Mouse (Mus musculus): Measurements from ENCODE around the gene Sgsh. TPM values are rescaled to one million over a fixed set of nuclear protein-coding genes. Genes with fewer than 3 reads are reported as not detected.

Sgsh gene
- 7.0 and 7.8 TPM in 2 replicates for polyA plus RNA-seq (2015; fragmentation: Nextera tagmentation; extraction: Ambion mirVana)

GRCm38 (mm10) chr11:119355443-119356385 is at the start of gene Sgsh, which contains the start of gene Slc26a11:
Sgsh (minus strand) TSS chr11:119355536.
Slc26a11 (plus strand) TSS chr11:119355557.

GRCm38 (mm10) chr11:119392800-119393482 is 37.6 kb upstream of the Sgsh start, which contains the start of gene Rnf213:
Rnf213 (plus strand) TSS chr11:119393100.

GRCm38 (mm10) chr11:119307658-119307867 is 47.8 kb downstream of the Sgsh start, which contains the start of gene Card14:
Card14 (plus strand) TSS chr11:119307768.

GRCm38 (mm10) chr11:119299391-119300245 is 55.7 kb downstream of the Sgsh start, which contains the start of gene Eif4a3:
Eif4a3 (minus strand) TSS chr11:119300089.

MicroRNAs within 50 kb of the gene (microRNA counts, 519-probe panel; counts per million panel counts)
- microRNA mmu-miR-1932, result 88.3 counts per million

Other genes with a start within 250 kb of the Sgsh start
- 1.9 and 3.0 TPM in 2 replicates for gene Tbc1d16, start 127.0 kb downstream of the Sgsh start, polyA plus RNA-seq (2015; fragmentation: Nextera tagmentation; extraction: Ambion mirVana)
- gene Ccdc40, start 127.0 kb downstream of the Sgsh start, polyA plus RNA-seq (2015; fragmentation: Nextera tagmentation; extraction: Ambion mirVana), result 1.7 and 2.0 TPM in 2 replicates
- gene Gaa, start 87.6 kb downstream of the Sgsh start, polyA plus RNA-seq (2015; fragmentation: Nextera tagmentation; extraction: Ambion mirVana), result 17.7 and 23.8 TPM in 2 replicates
- gene Eif4a3, start 55.4 kb downstream of the Sgsh start, polyA plus RNA-seq (2015; fragmentation: Nextera tagmentation; extraction: Ambion mirVana), result 213 and 230 TPM in 2 replicates
- gene Card14, start 47.8 kb downstream of the Sgsh start, polyA plus RNA-seq (2015; fragmentation: Nextera tagmentation; extraction: Ambion mirVana), result not detected in 2 replicates
- gene Slc26a11, start within 50 bp of the Sgsh start, polyA plus RNA-seq (2015; fragmentation: Nextera tagmentation; extraction: Ambion mirVana), result 3.8 and 4.5 TPM in 2 replicates
- gene Rnf213, start 37.6 kb upstream of the Sgsh start, polyA plus RNA-seq (2015; fragmentation: Nextera tagmentation; extraction: Ambion mirVana), result 15.1 and 20.5 TPM in 2 replicates
- 8.5 and 8.7 TPM in 2 replicates for gene Endov, start 135.8 kb upstream of the Sgsh start, polyA plus RNA-seq (2015; fragmentation: Nextera tagmentation; extraction: Ambion mirVana)
- 0.05 TPM in 1 of 2 replicates, not detected in the other for gene Nptx1, start 192.2 kb upstream of the Sgsh start, polyA plus RNA-seq (2015; fragmentation: Nextera tagmentation; extraction: Ambion mirVana)
- 6.1 and 6.3 TPM in 2 replicates for gene Rptor, start 247.4 kb upstream of the Sgsh start, polyA plus RNA-seq (2015; fragmentation: Nextera tagmentation; extraction: Ambion mirVana)

All from spleen, postnatal 0 days (tissue).